Mouse (Mus musculus): ENCODE data around the gene Slc30a6. TPM values are rescaled to one million over a fixed set of nuclear protein-coding genes. Genes with fewer than 3 reads are reported as not detected.
A peak's percentile ranks its signal among the peaks of the same experiment; 100 is the strongest.

The Slc30a6 gene
- 10 to 100 TPM; 17.0 to 19.0 TPM for total RNA-seq (2021)

DNA sequence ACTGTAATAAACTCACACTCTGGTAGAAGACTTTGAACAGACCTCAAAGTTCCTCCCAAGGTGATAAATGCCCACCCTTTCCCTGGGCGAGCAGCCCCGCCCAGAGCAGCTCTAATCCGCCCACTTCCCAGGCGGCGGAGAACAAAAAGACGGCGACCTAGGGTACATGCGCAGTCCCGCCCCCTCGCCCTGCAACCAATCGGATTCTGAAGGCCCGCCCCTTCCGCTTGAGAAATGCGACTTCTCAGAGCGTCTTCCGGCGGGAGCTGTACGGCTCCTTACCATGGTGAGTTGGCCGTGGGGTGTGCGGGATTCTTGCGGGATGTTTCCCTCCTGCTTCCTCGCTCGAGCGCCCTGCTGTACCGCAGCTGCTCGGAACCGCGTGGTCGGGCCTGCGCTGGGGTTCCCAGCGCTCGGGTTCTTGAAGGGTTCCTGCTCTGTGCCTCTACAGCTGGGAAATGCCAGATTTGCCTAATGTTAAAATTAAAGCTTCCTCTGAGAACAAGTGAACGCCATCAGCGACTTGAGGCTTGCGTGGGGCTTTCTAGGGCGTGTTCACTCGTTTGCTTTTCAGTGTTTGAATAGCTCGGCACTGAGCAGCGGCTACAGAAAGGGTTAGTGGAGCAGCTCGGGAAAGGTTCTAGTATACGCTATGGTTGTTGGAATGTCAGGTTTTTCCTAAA is at the start of gene Slc30a6:
Slc30a6 (plus strand) TSS at position 226 of the 683 bp plus-strand sequence.
- DNase-seq: peak; percentile 95 to 96

- DNase-seq: no peak
Observed at GRCm38 (mm10) chr17:74363592-74363991, 31.8 kb upstream of the Slc30a6 start.

- DNase-seq: no peak
Observed at GRCm38 (mm10) chr17:74376916-74377315, 18.5 kb upstream of the Slc30a6 start.

DNA sequence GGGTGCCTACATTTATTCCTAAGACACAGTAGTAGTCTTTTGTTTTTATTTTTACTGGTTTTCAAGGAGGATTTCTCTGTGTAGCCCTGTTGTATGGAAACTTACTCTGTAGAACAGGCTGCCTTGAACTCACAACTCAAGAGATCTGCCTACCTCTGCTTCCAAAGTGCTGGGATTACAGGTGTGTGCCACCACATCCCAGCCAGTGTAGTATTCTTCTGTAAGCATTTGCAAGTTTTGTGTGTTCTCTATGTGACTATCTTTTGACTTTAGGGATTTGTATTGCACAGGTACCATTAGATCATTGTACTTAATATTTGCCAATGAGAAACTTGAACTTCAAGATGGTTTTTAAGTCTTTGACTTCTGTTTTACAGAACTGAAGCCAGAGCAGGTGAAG is 8.8 kb upstream of the Slc30a6 start:
- no peak for DNase-seq

- no peak for DNase-seq
Observed at GRCm38 (mm10) chr17:74389847-74390246, 5.6 kb upstream of the Slc30a6 start.

DNA sequence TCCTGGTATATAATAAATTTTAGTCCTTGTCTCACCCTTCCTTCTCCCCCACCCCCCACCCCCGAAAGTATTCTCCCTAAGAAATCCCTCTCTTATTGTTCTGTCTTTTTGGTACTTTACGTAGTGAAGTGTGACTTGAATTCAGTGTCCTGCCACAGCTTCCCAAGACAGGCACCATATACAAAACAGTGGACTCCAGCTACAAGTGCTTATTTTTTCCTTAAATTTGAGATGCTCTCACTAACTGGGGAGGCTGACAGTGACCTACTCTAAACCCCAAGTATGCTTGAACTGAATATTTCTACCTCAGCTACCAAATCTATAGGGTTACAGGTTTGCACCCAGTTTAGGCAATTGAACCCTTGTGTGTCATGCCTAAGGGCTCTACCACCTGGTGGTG is 1.0 kb upstream of the Slc30a6 start:
- no peak for DNase-seq

DNA sequence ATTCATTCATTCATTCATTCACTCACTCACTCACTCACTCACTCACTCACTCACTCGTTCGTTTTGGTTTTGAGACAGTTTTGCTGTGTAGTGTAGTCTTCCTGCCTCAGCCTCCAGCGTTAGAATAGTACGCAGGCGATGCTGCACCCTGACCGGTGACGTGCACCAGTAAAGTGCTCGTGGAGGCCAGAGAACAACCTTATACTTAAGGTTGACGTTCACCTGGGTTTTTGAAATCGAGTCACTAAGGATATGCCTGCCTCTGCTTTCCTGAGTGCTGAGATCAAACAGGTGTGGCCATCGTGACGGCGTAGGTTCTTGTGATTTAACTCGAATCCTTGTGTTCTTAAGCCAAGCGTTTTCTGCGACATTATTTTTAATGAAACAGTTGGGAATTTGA is 553 bp upstream of the Slc30a6 start:
- no peak for DNase-seq

DNA sequence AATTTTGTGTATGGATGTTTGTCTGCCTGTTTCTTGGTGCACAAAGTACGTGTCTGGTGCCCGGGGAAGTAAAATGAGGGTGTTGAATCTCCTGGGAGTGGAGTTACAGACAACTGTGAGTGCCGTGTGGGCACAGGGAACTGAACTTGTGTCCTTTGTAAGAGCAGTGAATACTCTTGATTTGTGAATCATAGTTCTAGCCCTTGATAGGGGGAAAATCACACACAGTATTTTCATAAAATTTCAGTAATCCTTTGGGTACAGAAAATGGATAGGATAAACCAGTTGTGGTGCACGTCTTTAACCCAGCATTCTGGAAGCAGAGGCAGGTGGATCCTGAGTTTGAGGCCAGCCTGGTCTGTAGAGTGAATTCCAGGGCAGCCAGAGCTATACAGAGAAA is 1.4 kb downstream of the Slc30a6 start:
- DNase-seq: no peak

- no peak for DNase-seq
Observed at GRCm38 (mm10) chr17:74397173-74397572, 1.8 kb downstream of the Slc30a6 start.

- DNase-seq: no peak
Observed at GRCm38 (mm10) chr17:74402486-74403222, 7.2 kb downstream of the Slc30a6 start.

DNA sequence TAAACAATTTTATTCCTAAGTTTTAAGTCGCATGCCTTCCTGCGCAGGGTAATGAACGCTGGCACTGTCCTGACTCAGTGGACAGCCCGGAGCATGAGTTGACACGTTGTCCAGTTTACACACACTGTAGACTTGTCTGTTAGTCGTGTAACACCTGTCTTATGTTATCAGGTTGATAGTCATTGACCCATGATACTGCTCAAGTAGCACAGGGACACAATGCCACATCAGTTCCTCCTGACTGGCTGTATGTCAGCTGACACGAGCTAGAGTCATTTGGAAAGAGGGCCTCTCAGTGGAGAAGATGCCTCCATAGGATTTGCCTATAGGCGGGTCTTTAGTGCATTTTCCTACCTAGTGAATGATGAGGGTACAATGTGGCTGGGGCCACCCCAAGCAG is 11.1 kb downstream of the Slc30a6 start:
- no peak for DNase-seq

DNA sequence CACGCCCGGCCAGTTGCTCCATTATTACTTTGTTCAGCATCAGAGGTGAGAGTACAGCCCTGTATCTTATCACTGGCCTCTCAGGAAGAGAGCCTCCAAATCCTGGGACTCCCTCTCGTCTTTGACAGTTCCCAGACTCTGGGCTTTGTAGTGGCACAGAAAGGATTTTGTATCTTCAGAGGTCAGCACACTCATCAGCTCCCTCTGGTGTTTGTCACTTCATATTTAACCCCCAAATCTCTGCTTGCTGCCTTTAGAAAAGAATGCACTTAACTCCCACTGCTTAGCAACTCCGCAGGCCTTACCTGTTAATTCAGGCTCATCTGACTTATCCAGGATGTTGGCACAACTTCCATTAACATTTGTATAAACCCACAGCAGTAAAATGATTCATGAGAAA is 14.3 kb downstream of the Slc30a6 start:
- DNase-seq: no peak

DNA sequence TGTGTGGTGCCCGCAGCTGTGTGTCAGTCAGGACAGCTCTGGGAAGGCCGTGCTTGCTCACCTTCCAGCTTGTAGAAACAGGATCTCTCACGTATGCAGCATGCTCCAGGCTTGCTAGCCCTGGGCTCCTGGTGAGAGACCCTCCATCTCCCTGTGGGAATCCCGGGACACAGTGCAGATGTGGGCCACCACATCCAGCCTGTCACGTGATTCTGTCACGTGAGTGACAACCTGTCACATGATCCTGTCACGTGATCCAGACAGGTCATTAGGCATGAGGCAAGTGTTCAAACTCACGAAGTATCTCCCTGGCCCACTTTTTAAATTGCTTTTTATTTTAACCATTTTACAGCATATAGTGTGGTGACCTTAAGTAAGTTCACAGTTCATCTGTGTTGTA is 17.9 kb downstream of the Slc30a6 start:
- DNase-seq: no peak

DNA sequence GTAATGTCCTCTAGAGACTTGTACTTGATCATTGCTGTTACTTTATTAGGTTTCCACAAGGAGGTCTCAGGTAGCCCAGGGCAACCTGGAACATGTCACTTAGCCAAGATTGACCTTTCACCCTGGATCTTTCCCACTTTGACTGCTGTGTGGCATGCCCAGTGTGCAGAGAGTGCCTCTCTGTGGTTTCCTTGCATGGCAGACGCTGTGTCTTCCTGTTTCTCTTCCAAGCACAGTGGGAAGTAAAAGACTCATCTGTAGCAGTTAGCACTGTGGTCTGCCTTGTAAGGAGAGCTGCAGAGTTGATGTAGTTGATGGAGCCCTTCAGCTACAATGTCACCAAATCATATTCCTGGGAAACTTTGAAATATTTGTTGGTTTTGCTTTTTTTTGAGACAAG is 19.3 kb downstream of the Slc30a6 start:
- no peak for DNase-seq

GRCm38 (mm10) chr17:74416841-74417360 is 21.5 kb downstream of the Slc30a6 start:
- no peak for DNase-seq

- no peak for DNase-seq
Observed at GRCm38 (mm10) chr17:74418171-74418570, 22.8 kb downstream of the Slc30a6 start.

DNA sequence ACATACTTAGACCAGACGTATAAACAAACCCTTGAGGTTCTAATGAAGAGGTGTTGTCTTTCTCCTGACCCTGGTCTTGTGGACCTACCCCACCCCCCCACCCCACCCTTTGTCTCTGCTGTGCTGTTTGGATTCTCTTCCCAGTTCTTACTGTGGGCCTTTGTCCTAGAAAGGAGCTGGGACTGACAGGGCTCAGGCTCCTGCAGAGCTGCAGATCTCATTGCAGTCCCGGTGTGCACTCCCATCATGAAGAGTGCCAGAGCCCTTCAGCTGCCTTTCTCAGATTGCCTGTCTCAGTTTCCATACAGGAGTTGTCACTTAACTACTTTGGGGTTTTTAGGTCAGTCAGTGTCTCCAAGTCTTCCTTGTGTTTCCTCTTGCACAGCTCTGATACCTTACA is 25.2 kb downstream of the Slc30a6 start:
- DNase-seq: no peak

GRCm38 (mm10) chr17:74424401-74425005 is 29.1 kb downstream of the Slc30a6 start:
- peak; percentile 30 to 43 for DNase-seq

DNA sequence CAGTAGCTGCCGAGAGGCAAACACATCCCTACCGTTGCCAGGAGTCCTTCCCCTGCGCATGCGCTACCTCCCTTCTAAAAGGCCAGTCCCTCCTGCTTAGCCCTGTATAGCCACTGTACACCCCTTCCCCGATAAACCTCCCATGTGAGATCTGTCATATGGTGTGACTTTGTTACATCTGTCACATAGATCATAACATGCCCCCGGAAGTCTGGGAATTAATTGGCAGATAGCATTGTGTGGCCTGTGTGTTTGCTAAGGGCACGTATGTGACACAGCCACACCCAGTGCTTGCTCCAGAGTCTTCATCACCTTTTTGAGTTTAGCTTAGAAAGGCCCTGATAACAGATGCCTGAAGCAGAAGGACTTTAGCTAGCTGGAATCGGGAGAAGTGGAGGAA is 34.7 kb downstream of the Slc30a6 start:
- no peak for DNase-seq

DNA sequence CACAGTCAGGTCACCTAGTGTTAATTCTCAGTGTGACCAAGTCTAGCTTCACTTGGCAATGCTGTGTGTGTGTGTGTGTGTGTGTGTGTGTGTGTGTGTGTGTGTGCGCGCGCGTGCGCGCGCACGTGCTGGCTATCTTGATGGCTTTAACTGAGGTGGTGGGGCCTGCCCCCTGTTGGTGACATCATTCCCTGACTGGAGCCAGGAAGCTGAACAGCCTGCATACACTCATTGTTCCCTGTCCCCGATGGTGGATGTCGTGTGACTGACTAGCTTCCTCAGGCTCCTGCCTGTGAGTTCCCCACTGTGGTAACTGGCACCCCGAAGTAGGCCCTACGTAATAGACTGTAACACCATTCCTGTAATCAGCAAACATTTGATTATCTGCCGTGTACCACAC is 36.1 kb downstream of the Slc30a6 start:
- DNase-seq: no peak

GRCm38 (mm10) chr17:74432631-74433030 is 37.2 kb downstream of the Slc30a6 start:
- DNase-seq: no peak

DNA sequence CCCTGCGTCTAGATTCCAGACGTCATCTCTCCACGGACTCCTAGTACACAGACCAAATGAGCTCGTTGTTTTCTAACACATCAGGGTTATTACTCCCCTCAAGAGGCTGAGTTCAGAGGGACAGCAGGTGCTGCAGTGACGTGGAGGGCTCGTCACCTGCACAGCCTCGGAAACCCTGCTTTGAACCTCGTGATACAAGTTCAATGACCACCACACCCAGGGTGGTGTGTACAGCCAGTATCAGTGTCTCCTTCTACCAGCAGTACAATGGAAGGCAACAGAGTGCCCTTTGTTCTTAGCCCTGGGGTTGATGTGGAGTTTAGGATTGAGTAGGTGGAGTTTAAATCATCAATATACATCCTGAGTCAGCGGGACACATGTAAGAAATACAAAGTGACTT is 42.4 kb downstream of the Slc30a6 start:
- no peak for DNase-seq

DNA sequence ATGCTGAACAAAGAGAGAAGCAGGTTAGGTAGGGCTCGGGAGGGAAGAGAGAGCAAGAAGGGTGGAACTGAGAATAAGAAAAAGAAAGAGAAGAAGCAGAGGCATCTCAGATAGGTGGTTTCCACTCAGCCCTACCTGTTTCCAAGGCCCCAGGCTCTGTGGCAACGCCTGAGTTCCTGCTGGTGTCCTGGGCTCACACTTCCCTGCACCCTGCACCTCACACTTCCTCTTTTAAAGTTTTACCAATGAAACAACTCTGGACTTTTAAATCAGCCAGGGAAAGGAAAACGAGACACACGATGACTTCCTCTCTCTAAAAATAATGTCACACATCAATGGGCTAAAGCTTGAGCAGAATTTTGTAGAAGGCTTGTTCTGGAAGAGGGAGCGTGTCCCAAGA is 45.1 kb downstream of the Slc30a6 start:
- no peak for DNase-seq

DNA sequence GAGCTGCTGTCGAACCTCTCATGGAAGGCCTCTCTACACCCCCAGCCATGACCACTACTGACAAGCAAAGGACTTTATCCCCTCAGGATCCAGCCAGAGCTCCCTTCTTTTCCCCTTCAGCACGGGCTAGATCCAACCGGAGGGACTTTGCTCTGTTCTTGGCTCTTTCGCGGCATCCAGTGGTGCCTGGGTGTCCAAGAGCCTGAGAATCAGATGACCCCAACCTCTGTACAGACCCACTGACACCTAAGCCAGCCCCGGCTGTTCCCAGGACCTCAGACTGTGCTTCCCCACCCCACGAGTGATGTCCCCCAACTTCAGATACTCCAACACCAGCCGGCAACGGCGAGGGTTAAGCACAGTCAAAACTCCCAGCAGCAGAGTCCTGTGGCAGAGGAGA is 54.4 kb downstream of the Slc30a6 start:
- DNase-seq: no peak

Data from layer of hippocampus, postnatal 36 days (tissue).